Mouse (Mus musculus) heart, postnatal 0 days (tissue): ENCODE measurements around the gene Kxd1. TPM values are rescaled to one million over a fixed set of nuclear protein-coding genes. Genes with fewer than 3 reads are reported as not detected.

Source experiments
- ATAC-seq: fragments of 200-750 bp; cut with Nextera tagmentation; 2 replicates; pipeline ENCODE4 v1.8.0; 2017; ENCODE audit warnings: low read depth, moderate number of reproducible peaks, moderate library complexity; ENCODE audit not compliant: insufficient read depth
- DNase-seq: peaks from one replicate; pipeline ENCODE4 v3.0.0-alpha.2; 2016; ENCODE audit warnings: low spot score
- H3K27ac ChIP-seq: fragments of 300-500 bp; sonication (generic); 2 replicates; pipeline ENCODE4 v1.5.1; 2014; ENCODE audit warnings: low read depth, mild to moderate bottlenecking
- H3K27me3 ChIP-seq: fragments of 300-500 bp; sonication (generic); 2 replicates; pipeline ENCODE4 v1.6.1; 2014; ENCODE audit warnings: low read length, mixed read lengths; ENCODE audit not compliant: control insufficient read depth, insufficient read depth
- H3K36me3 ChIP-seq: fragments of 300-500 bp; sonication (generic); replicated peaks from 2 replicates; pipeline ENCODE4 v1.6.1; 2014; ENCODE audit warnings: low read length, mixed read lengths; ENCODE audit not compliant: control insufficient read depth, insufficient read depth
- H3K4me1 ChIP-seq: fragments of 300-500 bp; sonication (generic); 2 replicates; pipeline ENCODE4 v1.6.1; 2014; ENCODE audit warnings: antibody characterized with exemption; ENCODE audit not compliant: control insufficient read depth, insufficient read depth
- H3K4me2 ChIP-seq: fragments of 300-500 bp; sonication (generic); 2 replicates; pipeline ENCODE4 v1.6.1; 2014; ENCODE audit warnings: low read depth, mild to moderate bottlenecking, low read length, moderate library complexity
- H3K4me3 ChIP-seq: fragments of 300-500 bp; sonication (generic); 2 replicates; pipeline ENCODE4 v1.5.1; 2014; ENCODE audit warnings: low read depth, low read length
- H3K9ac ChIP-seq: fragments of 300-500 bp; sonication (generic); replicated peaks from 2 replicates; pipeline ENCODE4 v1.6.1; 2014; ENCODE audit warnings: low read depth, low read length, mixed read lengths
- H3K9me3 ChIP-seq: fragments of 300-500 bp; sonication (generic); replicated peaks from 2 replicates; pipeline ENCODE4 v1.6.1; 2016; ENCODE audit warnings: low read length; ENCODE audit not compliant: control insufficient read depth
- CTCF ChIP-seq: IDR thresholded peaks from 2 replicates; pipeline ENCODE4 v1.5.1; 2016; ENCODE audit warnings: antibody characterized with exemption, control low read depth, low read depth
- EP300 ChIP-seq: IDR thresholded peaks from 2 replicates; pipeline ENCODE4 v1.6.1; 2016; ENCODE audit warnings: antibody characterized with exemption, low read depth
- WGBS: fragments of 180-500 bp; shearing (Covaris S2); extraction: QIAGEN DNeasy Blood & Tissue Kit; methylation state at CpG from one replicate; pipeline ENCODE4 v1.1.7; 2014; 5-methylcytosine and 5-hydroxymethylcytosine counted together
- polyA plus RNA-seq: library from polyadenylated mRNA; unstranded; fragments of >200 nt; fragmentation: Nextera tagmentation; extraction: Ambion mirVana; gene quantifications from 2 replicates; pipeline ENCODE4 v1.2.1, GENCODE M21; 2015
- total RNA-seq: library from RNA; depleted of rRNA; stranded (reverse); fragments of >200 nt; gene quantifications from 2 replicates; pipeline ENCODE4 v1.2.3, GENCODE M21; 2014; ENCODE audit warnings: low replicate concordance

Gene Kxd1
- total and polyA plus RNA-seq, 2 experiments from 2014 or later: 93.5 to 120 TPM

- Histone ChIP-seq H3K27me3 (peaks cover 10% of the 10 kb centered on the region), H3K4me3 (no peak overlapping the region), H3K4me1 (peaks cover 29% of the 10 kb centered on the region), H3K4me2 (no peak overlapping the region), H3K9me3 (no peaks in the 10 kb centered on the region), H3K9ac (no peak overlapping the region), H3K27ac (no peak overlapping the region), H3K36me3 (peaks cover 17% of the 10 kb centered on the region)
- DNase-seq: no peak
- 60% methylated on average over 5 of the region's 5 CpGs for WGBS
- TF ChIP-seq CTCF (no peak), EP300 (no peak)
- no peak for ATAC-seq
Measured at GRCm38 (mm10) chr8:70507027-70507393, 20.7 kb downstream of the Kxd1 start.

GRCm38 (mm10) chr8:70506328-70507026, 21.3 kb downstream of the Kxd1 start, which contains the start of gene Rex1bd:
Gene Rex1bd (minus strand): TSS chr8:70506752.
- Histone ChIP-seq H3K36me3 (peaks cover 17% of the 10 kb centered on the region), H3K9ac (peak within 1 kb of the TSS; percentile 81), H3K4me3 (peak within 1 kb of the TSS; percentile 87), H3K27me3 (peaks cover 16% of the 10 kb centered on the region), H3K4me1 (peaks cover 34% of the 10 kb centered on the region), H3K4me2 (peak within 1 kb of the TSS; percentile 76), H3K27ac (peak within 1 kb of the TSS; percentile 89), H3K9me3 (no peaks in the 10 kb centered on the region)
- WGBS: 3% methylated on average over 38 of the region's 40 CpGs
- ATAC-seq: peak; percentile 84
- TF ChIP-seq EP300 (peak; percentile 43; the same call in 1 of the 2 replicates), CTCF (peak; percentile 83)
- peak; percentile 88 for DNase-seq

DNA sequence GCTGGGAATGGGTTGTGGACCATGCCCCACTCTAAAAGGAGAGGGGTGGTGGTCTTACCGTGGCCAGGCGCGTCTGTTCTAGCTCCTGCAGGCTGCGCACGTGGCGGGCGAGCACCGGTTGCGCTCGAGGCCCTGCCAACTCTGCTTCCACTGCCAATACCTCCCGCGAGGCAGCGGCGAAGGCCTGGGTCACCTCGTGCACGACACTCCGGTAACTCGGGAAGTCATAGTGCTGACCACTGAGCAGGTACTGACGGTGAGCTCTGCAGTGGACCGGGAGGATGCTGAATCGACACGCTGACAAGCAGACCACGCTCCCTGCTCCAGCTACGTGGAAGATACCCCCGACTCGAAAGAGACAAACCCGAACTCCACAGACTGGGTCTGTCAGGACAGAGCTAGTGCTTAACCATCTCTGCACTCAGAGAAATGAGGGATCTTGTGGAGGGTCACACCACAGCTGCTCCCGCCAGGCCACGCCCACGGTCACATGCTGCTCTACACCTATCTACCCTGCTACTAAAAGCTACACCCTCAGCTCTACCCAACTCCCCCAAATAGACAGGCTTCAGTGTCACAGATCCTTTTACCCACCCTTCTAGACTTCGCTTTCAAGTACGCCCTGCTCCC, 21.9 kb downstream of the Kxd1 start:
- no peak for DNase-seq
- H3K4me2 ChIP-seq: peak overlapping the region; percentile 76
- no peaks in the 10 kb centered on the region for H3K9me3 ChIP-seq
- H3K36me3 ChIP-seq: peaks cover 17% of the 10 kb centered on the region
- H3K9ac ChIP-seq: peak overlapping the region; percentile 81
- peaks cover 22% of the 10 kb centered on the region for H3K27me3 ChIP-seq
- TF ChIP-seq EP300 (no peak), CTCF (no peak)
- WGBS: 37% methylated on average over 32 of the region's 32 CpGs
- ATAC-seq: peak; percentile 1; the same call in 1 of the 2 replicates
- peak overlapping the region; percentile 89; the same call in 1 of the 2 replicates for H3K27ac ChIP-seq
- H3K4me1 ChIP-seq: peaks cover 30% of the 10 kb centered on the region
- peak overlapping the region; percentile 87 for H3K4me3 ChIP-seq

GRCm38 (mm10) chr8:70504851-70505250, 22.9 kb downstream of the Kxd1 start:
- 79% methylated on average over 3 of the region's 3 CpGs for WGBS
- Histone ChIP-seq H3K27ac (no peak overlapping the region), H3K4me3 (no peak overlapping the region), H3K4me2 (no peak overlapping the region), H3K4me1 (peaks cover 30% of the 10 kb centered on the region), H3K27me3 (peaks cover 32% of the 10 kb centered on the region), H3K9ac (no peak overlapping the region), H3K36me3 (peaks cover 17% of the 10 kb centered on the region), H3K9me3 (no peaks in the 10 kb centered on the region)
- ATAC-seq: no peak
- TF ChIP-seq CTCF (peak; percentile 85), EP300 (no peak)
- peak; percentile 43 for DNase-seq

DNA sequence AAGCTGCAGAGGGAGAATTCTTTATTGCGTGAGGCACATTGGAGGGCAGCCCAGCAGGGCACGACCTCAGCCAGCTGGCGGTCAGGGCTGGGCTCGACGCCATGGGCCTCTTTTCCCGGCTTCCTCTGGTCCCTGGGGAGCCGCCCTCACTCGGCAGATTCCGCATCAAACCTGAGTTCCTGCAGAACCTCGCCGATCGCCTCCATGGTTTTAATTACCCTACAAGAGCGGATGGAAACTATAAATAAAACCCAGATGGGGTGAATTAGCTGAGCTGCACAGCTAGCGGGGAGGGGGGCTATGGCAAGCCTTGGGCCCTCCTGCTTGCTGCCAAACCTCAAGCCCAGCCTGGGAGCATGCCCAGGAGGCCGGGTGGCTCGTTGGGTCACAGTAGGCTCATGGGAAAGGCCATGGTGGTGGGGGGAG, 23.5 kb downstream of the Kxd1 start:
- 43% methylated on average over 16 of the region's 16 CpGs for WGBS
- H3K9ac ChIP-seq: no peak overlapping the region

More for the DNA sequence above, 23.5 kb downstream of the Kxd1 start:
- Histone ChIP-seq H3K4me1 (peaks cover 28% of the 10 kb centered on the region), H3K27me3 (peaks cover 37% of the 10 kb centered on the region), H3K27ac (no peak overlapping the region), H3K9me3 (no peaks in the 10 kb centered on the region), H3K36me3 (peaks cover 17% of the 10 kb centered on the region), H3K4me3 (no peak overlapping the region), H3K4me2 (no peak overlapping the region)
- ATAC-seq: no peak
- no peak for DNase-seq
- TF ChIP-seq CTCF (no peak), EP300 (no peak)
